Mouse (Mus musculus) liver, postnatal 0 days (tissue): ENCODE data around the gene Pcare. TPM values are rescaled to one million over a fixed set of nuclear protein-coding genes. Genes with fewer than 3 reads are reported as not detected.

Source experiments
- ATAC-seq: fragments of 200-750 bp; cut with Nextera tagmentation; 2 replicates; pipeline ENCODE4 v1.8.0; 2017; ENCODE audit warnings: mild to moderate bottlenecking, moderate library complexity
- DNase-seq: peaks from one replicate; pipeline ENCODE4 v3.0.0-alpha.2; 2016
- H3K27ac ChIP-seq: fragments of 300-500 bp; sonication (generic); 2 replicates; pipeline ENCODE4 v1.5.1; 2014; ENCODE audit warnings: antibody characterized with exemption, moderate library complexity, mild to moderate bottlenecking, low read depth
- H3K27me3 ChIP-seq: fragments of 300-500 bp; sonication (generic); 2 replicates; pipeline ENCODE4 v1.6.1; 2014; ENCODE audit warnings: low read length, control low read depth, mixed read lengths; ENCODE audit not compliant: insufficient read depth
- H3K36me3 ChIP-seq: fragments of 300-500 bp; sonication (generic); replicated peaks from 2 replicates; pipeline ENCODE4 v1.6.1; 2014; ENCODE audit warnings: mild to moderate bottlenecking, control low read depth, low read length, moderate library complexity, mixed read lengths; ENCODE audit not compliant: insufficient read depth
- H3K4me1 ChIP-seq: fragments of 300-500 bp; sonication (generic); 2 replicates; pipeline ENCODE4 v1.6.1; 2014; ENCODE audit warnings: antibody characterized with exemption, mild to moderate bottlenecking, control low read depth; ENCODE audit not compliant: insufficient read depth
- H3K4me2 ChIP-seq: fragments of 300-500 bp; sonication (generic); 2 replicates; pipeline ENCODE4 v1.6.1; 2014; ENCODE audit warnings: low read depth, mild to moderate bottlenecking, low read length, moderate library complexity, mixed read lengths
- H3K4me3 ChIP-seq: fragments of 300-500 bp; sonication (generic); 2 replicates; pipeline ENCODE4 v1.5.1; 2014; ENCODE audit warnings: low read depth, low read length
- H3K9ac ChIP-seq: fragments of 300-500 bp; sonication (generic); replicated peaks from 2 replicates; pipeline ENCODE4 v1.6.1; 2014; ENCODE audit warnings: mild to moderate bottlenecking, moderate library complexity
- H3K9me3 ChIP-seq: fragments of 300-500 bp; sonication (generic); 2 replicates; pipeline ENCODE4 v1.6.1; 2016; ENCODE audit warnings: mild to moderate bottlenecking, control low read depth, low read length, mixed read lengths
- CTCF ChIP-seq: sonication (generic); IDR thresholded peaks from 2 replicates; pipeline ENCODE4 v1.5.1; 2016; ENCODE audit warnings: antibody characterized with exemption, low read depth
- EP300 ChIP-seq: IDR thresholded peaks from 2 replicates; pipeline ENCODE4 v1.6.1; 2016; ENCODE audit warnings: antibody characterized with exemption, low read depth, mild to moderate bottlenecking
- WGBS: fragments of 180-500 bp; shearing (Covaris S2); extraction: QIAGEN DNeasy Blood & Tissue Kit; methylation state at CpG from one replicate; pipeline ENCODE4 v1.1.7; 2014; ENCODE audit not compliant: insufficient replicate concordance; 5-methylcytosine and 5-hydroxymethylcytosine counted together
- polyA plus RNA-seq: library from polyadenylated mRNA; unstranded; fragments of >200 nt; fragmentation: Nextera tagmentation; extraction: Ambion mirVana; gene quantifications from 2 replicates; pipeline ENCODE4 v1.2.1, GENCODE M21; 2015

Pcare gene
- polyA plus RNA-seq, 1 experiment from 2014 or later = not detected

GRCm38 (mm10) chr17:71742935-71743334, 9.8 kb downstream of the Pcare start:
- no peak for ATAC-seq
- WGBS = 54% methylated on average over 5 of the region's 5 CpGs
- no peaks in the 10 kb centered on the region for H3K9me3 ChIP-seq
- H3K9ac ChIP-seq = no peak overlapping the region
- TF ChIP-seq EP300 (no peak), CTCF (no peak)
- no peak overlapping the region for H3K27ac ChIP-seq
- H3K27me3 ChIP-seq = no peaks in the 10 kb centered on the region
- no peaks in the 10 kb centered on the region for H3K4me1 ChIP-seq
- H3K36me3 ChIP-seq = no peaks in the 10 kb centered on the region
- no peak overlapping the region for H3K4me3 ChIP-seq
- DNase-seq = no peak
- H3K4me2 ChIP-seq = no peak overlapping the region

GRCm38 (mm10) chr17:71742156-71742555, 10.5 kb downstream of the Pcare start:
- ATAC-seq = no peak
- Histone ChIP-seq H3K27me3 (no peaks in the 10 kb centered on the region), H3K9me3 (no peaks in the 10 kb centered on the region), H3K9ac (no peak overlapping the region), H3K4me2 (no peak overlapping the region), H3K27ac (no peak overlapping the region), H3K4me3 (no peak overlapping the region), H3K36me3 (no peaks in the 10 kb centered on the region), H3K4me1 (no peaks in the 10 kb centered on the region)
- WGBS = 75% methylated on average over 3 of the region's 3 CpGs
- no peak for DNase-seq
- TF ChIP-seq CTCF = no peak
- TF ChIP-seq EP300 = no peak

GRCm38 (mm10) chr17:71736442-71736841, 16.3 kb downstream of the Pcare start:
- TF ChIP-seq EP300 = no peak
- no peak for TF ChIP-seq CTCF
- no peak overlapping the region for H3K4me2 ChIP-seq
- H3K4me3 ChIP-seq = no peak overlapping the region
- H3K27ac ChIP-seq = no peak overlapping the region
- no peaks in the 10 kb centered on the region for H3K27me3 ChIP-seq
- WGBS = 57% methylated on average over 3 of the region's 3 CpGs
- H3K9me3 ChIP-seq = no peaks in the 10 kb centered on the region
- ATAC-seq = no peak
- no peak for DNase-seq
- no peaks in the 10 kb centered on the region for H3K4me1 ChIP-seq
- no peaks in the 10 kb centered on the region for H3K36me3 ChIP-seq
- H3K9ac ChIP-seq = no peak overlapping the region

- no peak overlapping the region for H3K9ac ChIP-seq
- H3K4me2 ChIP-seq = no peak overlapping the region
- no peaks in the 10 kb centered on the region for H3K9me3 ChIP-seq
- no peaks in the 10 kb centered on the region for H3K27me3 ChIP-seq
- TF ChIP-seq CTCF (no peak), EP300 (no peak)
- no peaks in the 10 kb centered on the region for H3K4me1 ChIP-seq
- no peaks in the 10 kb centered on the region for H3K36me3 ChIP-seq
- 65% methylated on average over 2 of the region's 2 CpGs for WGBS
- H3K27ac ChIP-seq = no peak overlapping the region
- H3K4me3 ChIP-seq = no peak overlapping the region
- ATAC-seq (no peak), DNase-seq (no peak)
These were observed 22.0 kb downstream of the Pcare start for GRCm38 (mm10) chr17:71730655-71731054.

- 61% methylated on average over 3 of the region's 3 CpGs for whole genome bisulfite sequencing
These were observed 31.7 kb downstream of the Pcare start for GRCm38 (mm10) chr17:71721019-71721418.

GRCm38 (mm10) chr17:71720434-71720833, 32.3 kb downstream of the Pcare start:
- ATAC-seq = no peak

More at GRCm38 (mm10) chr17:71721019-71721418, 31.7 kb downstream of the Pcare start:
- ATAC-seq (no peak), DNase-seq (no peak)
- Histone ChIP-seq H3K9ac (no peak overlapping the region), H3K27ac (no peak overlapping the region), H3K4me2 (no peak overlapping the region), H3K4me1 (no peaks in the 10 kb centered on the region), H3K27me3 (no peaks in the 10 kb centered on the region), H3K36me3 (no peaks in the 10 kb centered on the region), H3K4me3 (no peak overlapping the region), H3K9me3 (no peaks in the 10 kb centered on the region)
- TF ChIP-seq CTCF (no peak), EP300 (no peak)

More at GRCm38 (mm10) chr17:71720434-71720833, 32.3 kb downstream of the Pcare start:
- Histone ChIP-seq H3K4me2 (no peak overlapping the region), H3K9me3 (no peaks in the 10 kb centered on the region), H3K27me3 (no peaks in the 10 kb centered on the region), H3K4me1 (no peaks in the 10 kb centered on the region), H3K27ac (no peak overlapping the region), H3K9ac (no peak overlapping the region), H3K36me3 (no peaks in the 10 kb centered on the region), H3K4me3 (no peak overlapping the region)
- TF ChIP-seq CTCF (no peak), EP300 (no peak)
- no peak for DNase-seq
